Mouse (Mus musculus) E14TG2a.4 (cell line): ENCODE measurements around the gene Mcoln1.

Experiments
- H3K27me3 ChIP-seq: 2 replicates; pipeline ENCODE4 v1.6.1; 2014; ENCODE audit warnings: low read length, control low read depth; ENCODE audit not compliant: insufficient read depth
- H3K36me3 ChIP-seq: 2 replicates; pipeline ENCODE4 v1.6.1; 2014; ENCODE audit warnings: low read length, control low read depth; ENCODE audit not compliant: insufficient read depth
- H3K4me1 ChIP-seq: replicated peaks from 2 replicates; pipeline ENCODE4 v1.6.1; 2014; ENCODE audit warnings: low read depth, low read length, control low read depth
- H3K4me3 ChIP-seq: replicated peaks from 2 replicates; pipeline ENCODE4 v1.5.1; 2014; ENCODE audit warnings: mild to moderate bottlenecking, low read length
- H3K9me3 ChIP-seq: 2 replicates; pipeline ENCODE4 v1.6.1; 2014; ENCODE audit warnings: low read length, control low read depth
- CTCF ChIP-seq: conservative IDR thresholded peaks from 2 replicates; pipeline ENCODE4 v1.5.1; 2014; ENCODE audit warnings: low read length
- NANOG ChIP-seq: IDR thresholded peaks from 2 replicates; pipeline ENCODE4 v1.6.1; 2014; ENCODE audit warnings: borderline replicate concordance, low read length, mixed read lengths
- POU5F1 ChIP-seq: IDR thresholded peaks from 2 replicates; pipeline ENCODE4 v1.6.1; 2014; ENCODE audit warnings: low read length, borderline replicate concordance

The Mcoln1 gene

GRCm38 (mm10) chr8:3500235-3501090, at the start of gene Mcoln1:
TSS of gene Mcoln1 (plus strand) at chr8:3500457.
- peak within 1 kb of the TSS; percentile 94 for H3K4me3 ChIP-seq
- peaks cover 20% of the 10 kb centered on the region for H3K27me3 ChIP-seq
- TF ChIP-seq CTCF (no peak), POU5F1 (no peak), NANOG (no peak)
- H3K9me3 ChIP-seq = no peaks in the 10 kb centered on the region
- peaks cover 21% of the 10 kb centered on the region for H3K36me3 ChIP-seq
- peaks cover 40% of the 10 kb centered on the region for H3K4me1 ChIP-seq

GRCm38 (mm10) chr8:3450670-3451069, 49.6 kb upstream of the Mcoln1 start:
- peaks cover 100% of the 10 kb centered on the region for H3K36me3 ChIP-seq
- H3K27me3 ChIP-seq = no peaks in the 10 kb centered on the region
- TF ChIP-seq CTCF (peak; percentile 98), POU5F1 (no peak)
- peaks cover 25% of the 10 kb centered on the region for H3K4me1 ChIP-seq
- no peaks in the 10 kb centered on the region for H3K9me3 ChIP-seq
- no peak overlapping the region for H3K4me3 ChIP-seq

- TF ChIP-seq CTCF = no peak
- TF ChIP-seq POU5F1 = no peak
- no peak for TF ChIP-seq NANOG
- no peaks in the 10 kb centered on the region for H3K9me3 ChIP-seq
- peak overlapping the region; percentile 61 for H3K4me3 ChIP-seq
- no peaks in the 10 kb centered on the region for H3K27me3 ChIP-seq
- peaks cover 25% of the 10 kb centered on the region for H3K4me1 ChIP-seq
- H3K36me3 ChIP-seq = peaks cover 100% of the 10 kb centered on the region
Observed at GRCm38 (mm10) chr8:3451992-3452391, 48.3 kb upstream of the Mcoln1 start.

DNA sequence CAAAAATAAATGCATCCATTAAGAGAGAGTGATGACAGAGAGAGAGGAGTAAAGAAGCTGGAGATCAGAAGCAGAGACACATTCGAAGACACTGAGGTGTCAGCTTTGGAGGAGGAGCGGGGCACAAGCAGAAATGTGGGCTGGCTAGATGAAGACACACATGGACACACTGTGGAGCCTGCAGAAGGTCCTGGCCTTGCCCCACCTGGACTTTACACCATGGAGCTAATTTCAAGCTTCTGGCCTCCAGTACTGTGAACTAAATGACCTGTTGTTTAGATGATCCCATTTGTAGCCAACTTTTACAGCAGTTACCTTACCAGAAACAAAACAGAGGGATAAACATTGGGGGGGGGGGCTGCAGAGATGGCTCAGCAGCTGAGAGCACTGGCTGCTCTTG, 37.0 kb upstream of the Mcoln1 start:
- Histone ChIP-seq H3K4me1 (peaks cover 25% of the 10 kb centered on the region), H3K36me3 (peaks cover 19% of the 10 kb centered on the region), H3K27me3 (no peaks in the 10 kb centered on the region), H3K9me3 (no peaks in the 10 kb centered on the region), H3K4me3 (no peak overlapping the region)
- no peak for TF ChIP-seq CTCF
- no peak for TF ChIP-seq POU5F1
- no peak for TF ChIP-seq NANOG

- TF ChIP-seq CTCF = peak; percentile 40
- TF ChIP-seq POU5F1 = no peak
- no peak for TF ChIP-seq NANOG
- Histone ChIP-seq H3K4me3 (no peak overlapping the region), H3K9me3 (no peaks in the 10 kb centered on the region), H3K36me3 (peaks cover 8% of the 10 kb centered on the region), H3K27me3 (no peaks in the 10 kb centered on the region), H3K4me1 (peaks cover 28% of the 10 kb centered on the region)
Observed at GRCm38 (mm10) chr8:3464309-3464708, 35.9 kb upstream of the Mcoln1 start.

DNA sequence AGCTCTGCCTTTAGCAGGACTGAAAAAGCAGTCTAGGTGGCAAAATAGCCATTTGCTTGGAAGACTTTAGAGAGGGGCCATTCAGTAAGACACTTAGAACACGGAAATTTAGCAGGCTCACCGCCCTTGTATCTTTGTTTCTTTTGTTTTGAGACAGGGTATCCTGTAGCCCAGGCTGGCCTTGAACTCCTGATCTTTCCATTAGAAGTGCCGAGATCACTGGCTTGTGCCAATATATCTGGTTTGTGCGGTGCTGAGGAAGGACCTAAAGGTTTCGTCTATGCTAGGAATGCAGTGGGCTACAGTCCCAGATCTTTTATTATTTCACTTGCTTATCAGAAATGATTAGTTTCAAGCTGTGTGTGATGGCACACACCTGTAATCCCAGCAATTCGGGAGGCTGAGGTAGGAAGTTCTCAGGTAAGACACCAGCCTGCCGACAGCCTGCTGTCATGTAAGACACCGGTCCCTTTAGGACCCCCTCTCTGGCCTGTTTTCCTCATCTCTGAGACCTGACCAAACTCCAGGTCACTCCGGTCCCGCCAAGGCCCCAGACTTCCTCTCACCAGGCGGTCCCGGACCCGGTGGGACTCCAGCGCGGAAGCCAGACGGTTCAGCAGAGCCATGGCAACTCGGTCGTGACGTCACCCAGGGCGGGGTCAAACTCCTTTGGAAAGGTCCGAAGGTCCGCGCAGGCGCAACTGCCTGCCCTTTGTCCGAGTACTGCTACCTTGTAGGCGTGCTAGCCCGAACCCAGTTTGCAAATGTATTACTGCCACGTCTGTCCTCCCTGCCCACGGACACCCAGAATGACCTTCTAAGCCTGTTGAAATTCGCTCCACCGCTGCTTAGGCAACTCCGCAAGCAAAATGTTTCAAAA, 33.0 kb upstream of the Mcoln1 start, which contains the start of gene Pex11g:
Gene Pex11g (minus strand): TSS at position 675 of the 880 bp plus-strand sequence.
- H3K36me3 ChIP-seq = no peaks in the 10 kb centered on the region
- H3K4me3 ChIP-seq = peak within 1 kb of the TSS; percentile 76
- no peaks in the 10 kb centered on the region for H3K27me3 ChIP-seq
- peaks cover 19% of the 10 kb centered on the region for H3K4me1 ChIP-seq
- H3K9me3 ChIP-seq = no peaks in the 10 kb centered on the region
- TF ChIP-seq NANOG = no peak
- no peak for TF ChIP-seq POU5F1
- TF ChIP-seq CTCF = no peak

GRCm38 (mm10) chr8:3467886-3468545, 32.2 kb upstream of the Mcoln1 start:
- Histone ChIP-seq H3K4me1 (peaks cover 19% of the 10 kb centered on the region), H3K9me3 (no peaks in the 10 kb centered on the region), H3K4me3 (peak overlapping the region; percentile 76), H3K36me3 (no peaks in the 10 kb centered on the region), H3K27me3 (no peaks in the 10 kb centered on the region)
- TF ChIP-seq POU5F1 = no peak

- Histone ChIP-seq H3K4me3 (no peak overlapping the region), H3K27me3 (no peaks in the 10 kb centered on the region), H3K9me3 (no peaks in the 10 kb centered on the region), H3K36me3 (no peaks in the 10 kb centered on the region), H3K4me1 (peaks cover 19% of the 10 kb centered on the region)
- TF ChIP-seq CTCF = 0 out of 2 replicates have a peak, but pooled peaks have one; percentile 10
- no peak for TF ChIP-seq POU5F1
Observed at GRCm38 (mm10) chr8:3468838-3469237, 31.4 kb upstream of the Mcoln1 start.
